Mouse (Mus musculus) fat pad, adult 2 months (tissue): Measurements from ENCODE around the gene Arhgap25.
"Not testable (repeated sequence)": the region's sequence is repeated elsewhere in the genome, so short reads cannot be mapped to it uniquely, and the experiment has no call there.

Experiments used
- DNase-seq: peaks from one replicate; pipeline ENCODE4 v3.0.0-alpha.2; 2011; ENCODE audit warnings: low read depth, low spot score; ENCODE audit errors: extremely low read depth

Gene Arhgap25

DNA sequence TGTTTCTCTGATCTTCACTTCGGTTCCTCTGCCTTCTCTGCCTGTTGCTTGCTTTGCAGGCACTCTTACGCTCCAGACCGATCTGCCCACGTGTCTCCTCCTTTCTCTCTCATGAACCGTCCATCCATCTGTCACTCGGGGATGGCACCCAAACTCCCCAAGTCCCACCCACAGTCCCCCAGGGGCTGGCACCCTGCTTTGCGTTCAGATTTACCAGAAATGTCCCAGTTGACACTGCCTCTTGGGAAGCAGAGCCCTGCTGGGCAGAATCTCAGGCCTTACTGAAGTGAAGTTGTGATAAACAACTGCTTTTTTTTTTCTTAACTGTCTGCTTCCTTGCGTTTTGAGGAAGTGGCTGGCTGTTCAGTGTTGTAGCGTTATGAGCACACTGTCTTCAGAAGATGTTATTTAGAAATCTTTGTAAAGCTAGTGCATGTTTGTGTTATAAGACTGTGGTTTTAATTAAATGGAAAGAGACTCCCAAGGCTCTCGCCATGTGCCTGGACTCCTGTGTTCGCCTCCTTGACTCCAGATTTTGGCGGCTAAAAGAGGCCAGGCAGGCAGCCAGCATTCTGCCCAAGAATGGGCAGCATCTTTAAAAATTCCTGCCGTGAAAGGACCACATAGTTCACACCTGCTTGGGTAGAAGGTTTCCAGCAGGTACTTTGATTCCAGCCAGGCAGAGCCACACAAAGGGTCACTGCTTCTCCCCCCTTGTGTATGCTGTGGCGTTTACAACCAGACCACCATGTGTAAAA is at the start of gene Arhgap25:
TSS of gene Arhgap25 (minus strand) at position 307 of the 758 bp plus-strand sequence.
- no peak for DNase-seq

DNA sequence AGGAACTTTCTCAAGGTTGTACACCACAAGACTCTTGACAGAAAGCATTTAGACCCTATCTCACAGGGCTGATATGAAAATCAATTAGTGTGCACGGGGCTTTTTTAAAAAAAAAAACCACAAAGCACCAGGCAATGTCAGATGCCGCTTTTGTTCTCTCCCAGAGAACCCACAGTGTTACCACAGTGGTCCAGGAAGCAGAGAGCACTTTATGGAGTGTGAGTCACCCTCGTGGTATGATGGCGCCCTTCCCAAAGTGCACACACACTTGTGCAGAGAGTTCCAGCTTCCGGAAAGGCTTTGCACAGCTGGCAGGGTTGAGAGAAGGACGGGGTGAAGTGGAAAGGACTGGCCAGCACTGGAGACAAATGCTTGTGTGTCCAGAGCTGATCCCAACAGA is 49.4 kb upstream of the Arhgap25 start:
- DNase-seq = no peak

DNA sequence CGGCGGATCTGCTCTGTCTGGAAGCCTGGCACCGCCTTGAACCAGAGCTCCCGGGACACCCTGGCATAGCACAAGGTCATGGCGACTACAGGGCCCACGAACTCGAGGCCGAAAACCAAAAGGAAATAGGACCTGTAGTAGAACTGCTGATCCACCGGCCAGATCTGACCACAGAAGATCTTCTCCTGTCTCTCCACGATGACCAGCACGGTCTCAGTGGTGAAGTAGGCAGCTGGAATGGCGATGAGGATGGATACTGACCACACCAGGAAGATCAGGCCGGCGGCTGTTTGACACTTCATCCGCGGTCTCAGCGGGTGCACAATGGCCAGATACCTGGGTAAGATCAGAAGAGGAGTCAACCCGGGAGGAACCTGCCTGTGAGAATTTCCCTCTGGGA is 48.5 kb upstream of the Arhgap25 start:
- no peak for DNase-seq

DNA sequence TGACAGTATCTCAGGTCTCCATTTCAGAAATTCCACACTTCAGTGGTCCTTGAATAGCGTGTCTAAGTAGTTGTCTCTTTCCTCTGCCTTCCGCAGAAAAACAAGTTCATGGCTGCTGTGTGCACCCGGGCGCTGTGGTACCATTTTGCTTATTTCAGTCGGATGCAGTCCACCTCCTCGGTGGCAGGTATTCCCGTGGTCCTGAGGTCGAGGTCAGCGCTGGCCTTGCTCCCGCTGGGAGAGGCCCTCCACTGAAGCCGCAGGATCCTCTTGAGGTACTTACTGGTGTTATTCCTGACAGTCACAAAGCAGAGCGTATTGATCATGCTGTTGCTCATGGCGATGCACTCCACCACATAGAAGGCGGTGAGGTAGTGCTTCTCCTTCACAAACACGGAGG is 48.0 kb upstream of the Arhgap25 start:
- no peak for DNase-seq

DNA sequence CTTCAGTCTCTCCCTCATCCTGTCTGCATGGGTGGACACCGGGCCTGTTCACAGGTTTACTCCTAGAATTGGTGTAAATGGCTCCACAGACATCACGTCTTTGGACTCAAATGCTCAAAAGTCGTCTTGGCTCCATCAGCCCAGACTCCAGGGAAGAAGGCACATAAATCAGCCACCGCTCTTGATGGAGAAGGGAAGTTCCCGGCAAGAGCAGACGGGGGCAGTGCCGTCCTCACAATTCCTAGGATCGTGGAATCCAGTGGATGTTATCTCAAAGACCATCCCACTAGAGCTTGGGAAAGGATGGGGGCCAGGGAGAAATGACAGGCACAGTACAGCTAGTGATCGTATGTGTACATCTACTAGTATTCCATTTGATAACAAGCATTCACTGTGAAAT is 45.2 kb upstream of the Arhgap25 start:
- no peak for DNase-seq

DNA sequence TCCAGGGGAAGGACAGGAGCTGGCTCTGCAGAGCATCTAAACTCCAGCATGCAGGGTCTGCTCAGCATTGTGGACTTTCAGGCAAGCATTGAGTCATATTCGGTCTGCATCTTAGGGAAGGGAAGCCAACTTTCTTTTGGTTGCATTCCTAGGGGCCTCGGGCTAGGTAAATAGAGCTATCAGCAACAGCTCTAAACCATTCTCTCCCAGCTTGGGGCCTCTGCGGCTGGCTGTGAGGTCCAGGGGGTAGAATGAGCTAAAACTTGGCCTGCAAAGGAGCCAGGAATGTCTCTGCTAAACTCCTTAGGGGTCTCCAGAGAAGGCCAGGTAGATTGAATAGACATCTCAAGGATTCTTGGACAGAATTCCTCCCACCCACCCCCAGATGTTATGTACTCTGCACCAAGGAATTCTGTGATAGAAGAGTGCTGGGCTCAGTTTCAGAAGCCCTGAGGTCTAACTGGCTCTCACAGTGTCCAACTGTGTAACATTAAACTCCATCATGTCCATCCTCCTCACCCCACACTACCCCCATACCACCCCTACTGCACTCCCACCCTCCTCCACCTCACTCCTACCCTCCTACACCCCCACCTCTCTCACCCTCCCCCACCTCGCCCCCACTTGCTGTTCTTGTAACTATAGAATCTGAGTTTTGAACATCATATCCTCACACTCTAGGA is 43.7 kb upstream of the Arhgap25 start:
- no peak for DNase-seq

DNA sequence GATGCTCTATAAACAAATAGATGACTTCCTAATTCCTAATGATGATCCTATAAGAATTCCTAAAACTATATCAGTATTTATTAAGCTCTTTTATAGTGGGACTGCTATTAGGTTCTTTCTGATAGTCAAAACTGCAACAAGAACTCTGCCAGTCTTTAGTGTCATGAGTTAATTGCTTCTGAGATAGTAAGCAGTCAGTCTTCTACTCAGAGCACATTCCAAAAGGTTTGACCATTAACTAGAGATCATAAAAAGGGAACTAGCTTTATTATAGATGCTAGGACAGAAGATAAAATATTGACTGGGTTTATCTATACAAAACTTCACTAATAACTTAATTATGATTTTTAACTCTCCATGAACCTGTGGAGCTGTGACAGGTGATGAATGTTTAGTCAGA is 38.8 kb upstream of the Arhgap25 start:
- DNase-seq = not testable (repeated sequence)

DNA sequence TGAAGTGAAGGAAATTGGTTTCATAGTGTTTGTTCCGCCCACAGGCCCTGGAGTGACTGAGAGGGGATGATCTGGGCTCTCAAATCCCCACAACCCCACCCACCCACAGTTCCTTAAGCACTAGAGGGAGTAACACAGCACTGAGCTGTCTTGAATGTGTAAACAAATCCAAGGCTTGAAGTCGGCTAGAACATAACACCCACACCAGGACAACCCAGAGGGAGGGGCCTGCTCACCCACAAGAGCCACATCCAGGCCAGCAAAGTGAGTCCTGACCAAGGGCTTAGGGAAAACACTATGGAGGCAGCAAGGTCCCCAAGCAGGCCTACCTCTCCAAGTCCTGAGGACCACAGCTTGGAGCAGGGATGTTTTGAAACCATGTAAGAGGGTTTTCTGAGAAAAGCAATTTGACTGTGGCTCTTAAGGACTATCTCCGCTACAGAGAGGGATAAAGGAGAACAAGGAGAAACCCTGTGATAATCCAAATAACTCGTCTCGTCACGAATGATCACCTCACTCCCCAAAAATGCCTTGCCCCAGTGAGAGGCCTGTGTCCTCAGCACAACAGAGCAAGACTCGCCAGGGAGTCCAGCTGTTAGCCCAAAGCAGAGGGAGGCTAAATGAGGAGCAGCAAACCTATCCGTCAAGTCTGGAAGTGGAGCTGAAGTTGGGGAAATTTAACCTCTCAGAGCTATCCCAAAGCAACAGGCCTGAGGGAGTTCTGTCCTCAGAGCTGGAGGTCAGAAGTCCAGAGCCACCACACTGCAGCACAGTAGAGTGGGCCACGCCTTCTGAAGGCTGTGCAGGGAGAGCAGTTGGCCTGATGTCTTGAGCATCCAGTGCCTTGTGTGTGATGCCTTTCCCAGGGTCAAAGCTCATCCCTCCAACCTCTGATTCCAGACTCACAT is 34.9 kb upstream of the Arhgap25 start:
- no peak for DNase-seq

DNA sequence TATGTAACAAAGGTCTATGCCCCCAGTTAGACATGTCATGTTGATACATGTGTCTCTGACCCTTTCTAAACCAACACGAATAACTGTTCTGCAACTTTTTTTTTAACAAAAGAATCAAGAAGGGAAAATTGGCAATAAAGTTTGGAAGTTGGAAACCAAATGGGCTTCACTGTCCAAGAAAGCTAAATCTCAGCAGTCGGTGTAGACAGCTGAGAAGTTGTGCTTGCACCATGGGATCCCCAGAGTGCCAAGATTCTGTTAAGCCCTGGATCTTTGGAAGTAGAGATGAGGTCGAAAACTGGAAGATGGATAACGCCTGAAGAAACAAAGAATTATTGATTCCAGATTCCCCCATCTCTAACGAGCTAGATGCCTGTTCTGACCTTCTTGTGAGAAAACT is 32.1 kb upstream of the Arhgap25 start:
- DNase-seq = no peak

DNA sequence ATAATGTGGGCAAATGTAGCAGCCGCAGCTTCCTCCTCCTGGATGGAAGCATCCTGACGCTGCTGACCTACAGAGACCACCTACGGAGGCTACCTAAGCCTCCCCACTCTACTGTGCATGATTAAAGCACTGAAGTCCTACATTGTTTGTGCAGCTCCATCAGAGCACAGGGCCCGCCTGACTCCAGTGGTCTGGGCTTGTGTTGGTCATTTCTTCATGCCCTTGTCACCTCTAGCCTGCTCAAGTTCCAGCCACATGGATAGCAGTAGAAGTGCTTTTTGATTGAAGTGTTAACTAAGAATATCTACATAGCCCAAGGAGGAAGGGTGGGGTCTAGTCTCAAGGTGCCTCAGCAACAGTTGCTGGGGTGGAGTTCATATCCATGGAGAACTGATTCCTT is 31.3 kb upstream of the Arhgap25 start:
- no peak for DNase-seq

DNA sequence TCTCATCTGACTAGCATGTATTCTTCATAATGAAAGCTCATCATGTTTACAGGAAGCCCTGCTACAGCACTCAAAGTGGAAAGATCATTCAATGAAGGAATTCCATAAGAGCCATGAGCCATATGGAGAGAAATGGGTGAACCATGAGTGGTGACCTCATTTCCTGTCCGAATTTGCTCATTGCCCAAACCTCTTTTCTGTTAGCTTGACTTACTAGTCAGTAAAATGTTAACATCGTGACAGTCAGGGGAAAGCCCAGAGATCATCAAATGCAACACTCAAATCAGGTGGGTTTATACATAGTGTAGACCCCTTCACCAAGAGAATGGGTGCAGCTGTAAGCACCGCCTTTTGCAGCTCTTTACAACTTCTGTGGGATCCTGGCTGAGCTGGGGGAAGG is 20.7 kb upstream of the Arhgap25 start:
- DNase-seq = no peak

DNA sequence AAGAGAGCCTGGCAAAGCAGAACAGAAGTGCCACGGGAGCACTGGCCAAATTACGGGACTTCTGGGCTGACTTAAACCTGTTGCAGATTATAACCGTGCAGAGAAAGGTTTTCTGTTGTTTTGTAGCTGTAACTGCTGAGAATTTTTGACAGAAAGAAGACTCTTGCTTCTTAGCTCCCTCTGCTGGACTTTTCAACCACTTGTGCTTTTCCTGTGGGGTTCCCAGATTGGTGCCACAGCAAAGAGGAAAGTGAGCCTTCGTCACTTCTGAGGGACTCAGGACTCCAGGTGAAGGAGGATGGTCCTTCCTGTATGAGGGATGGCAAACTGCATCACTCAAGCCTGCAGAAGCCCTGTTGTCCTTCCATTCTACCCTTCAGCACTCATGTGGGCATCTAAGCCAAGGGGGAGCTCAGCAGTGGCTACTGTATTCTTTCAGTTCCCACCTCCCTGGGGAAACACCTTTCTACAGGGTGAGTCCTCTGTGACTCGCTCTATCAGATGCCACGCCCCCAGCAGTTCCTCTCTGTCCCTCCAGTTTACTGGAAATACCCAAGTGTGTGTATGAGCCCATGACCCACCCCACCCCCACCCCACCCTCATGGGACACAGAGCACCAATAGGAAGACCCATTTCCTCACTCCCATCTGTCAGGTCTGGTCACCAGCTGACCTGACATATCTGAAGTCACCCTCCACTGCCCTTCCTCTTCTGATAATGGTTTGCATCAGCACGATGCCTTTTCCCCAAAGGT is 19.2 kb upstream of the Arhgap25 start:
- no peak for DNase-seq

DNA sequence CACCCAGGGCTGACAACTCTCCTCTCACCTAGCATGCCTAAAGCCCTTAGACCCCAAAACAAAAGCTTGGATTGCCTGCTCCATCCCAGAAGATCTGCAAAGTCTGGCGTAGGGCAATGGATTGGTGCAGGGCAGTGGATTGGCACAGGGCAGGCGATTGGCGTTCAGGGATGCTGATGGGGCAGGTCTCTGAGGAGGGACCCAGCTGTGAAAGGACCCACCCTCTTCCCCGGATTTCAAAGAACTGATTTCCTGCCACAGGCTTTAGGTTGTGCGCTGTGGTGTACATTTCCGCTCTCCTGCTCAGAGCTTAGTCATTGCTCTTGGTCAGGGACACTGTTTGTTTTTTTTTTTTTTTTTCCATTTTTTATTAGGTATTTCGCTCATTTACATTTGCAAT is 14.8 kb upstream of the Arhgap25 start:
- no peak for DNase-seq

DNA sequence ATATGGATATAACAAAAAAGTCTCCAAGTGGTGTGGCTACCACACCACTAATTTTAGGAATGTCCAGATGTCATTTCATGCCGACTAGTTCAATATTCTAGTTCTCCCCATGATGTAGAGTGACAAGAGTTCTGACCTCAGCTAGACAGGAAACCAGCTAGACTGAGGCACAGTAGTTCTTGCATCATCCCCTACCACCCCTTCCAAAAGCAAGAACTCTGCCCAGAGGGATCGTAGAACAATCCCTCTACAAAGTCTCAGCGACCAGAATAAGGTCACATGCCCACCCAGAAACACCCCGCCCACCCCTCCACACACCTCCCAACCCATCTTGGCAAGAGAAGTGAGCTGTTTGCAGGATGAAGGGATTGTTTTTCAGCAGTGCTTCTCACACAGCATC is 14.4 kb upstream of the Arhgap25 start:
- DNase-seq = no peak

DNA sequence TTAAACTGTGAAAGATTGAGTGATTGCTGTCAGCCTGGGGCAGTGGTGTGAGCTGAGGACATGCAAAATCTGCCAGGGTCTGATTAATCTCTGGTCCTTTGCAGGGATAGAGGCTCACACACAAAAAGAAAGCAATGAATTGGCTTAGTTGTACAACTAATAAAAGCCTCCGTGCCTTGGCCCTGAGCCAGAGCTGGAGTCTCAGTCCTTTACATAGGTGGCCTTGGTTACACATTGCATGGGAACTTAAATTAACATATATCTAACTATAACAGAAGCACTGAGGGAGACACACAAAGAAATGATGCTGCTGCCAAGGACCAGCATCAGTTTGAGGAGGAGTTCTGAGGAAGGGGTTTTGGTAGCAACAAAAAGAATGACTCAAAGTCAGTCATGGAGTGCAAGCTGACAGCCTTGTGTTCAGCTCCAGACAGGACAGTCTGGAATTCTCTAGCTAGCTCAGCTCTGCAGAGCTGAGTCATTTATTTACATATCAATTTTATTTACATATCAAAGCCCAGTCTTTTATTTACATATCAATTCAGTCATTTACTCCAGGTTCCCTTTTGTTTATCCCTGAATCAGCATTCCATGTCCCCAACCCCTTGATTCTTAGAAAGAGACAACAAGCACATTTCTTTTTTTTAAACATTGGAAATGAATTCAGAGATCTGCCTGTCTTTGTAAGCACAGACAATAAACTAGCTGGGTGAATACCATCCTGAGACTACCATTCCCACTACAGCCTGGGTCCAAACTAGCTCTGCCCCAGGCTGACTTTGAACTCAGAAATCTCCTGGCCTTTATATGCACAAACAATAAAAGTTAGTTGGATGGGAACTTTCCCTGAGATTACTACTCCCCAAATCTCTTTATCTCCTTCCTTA is 12.5 kb upstream of the Arhgap25 start:
- no peak for DNase-seq

DNA sequence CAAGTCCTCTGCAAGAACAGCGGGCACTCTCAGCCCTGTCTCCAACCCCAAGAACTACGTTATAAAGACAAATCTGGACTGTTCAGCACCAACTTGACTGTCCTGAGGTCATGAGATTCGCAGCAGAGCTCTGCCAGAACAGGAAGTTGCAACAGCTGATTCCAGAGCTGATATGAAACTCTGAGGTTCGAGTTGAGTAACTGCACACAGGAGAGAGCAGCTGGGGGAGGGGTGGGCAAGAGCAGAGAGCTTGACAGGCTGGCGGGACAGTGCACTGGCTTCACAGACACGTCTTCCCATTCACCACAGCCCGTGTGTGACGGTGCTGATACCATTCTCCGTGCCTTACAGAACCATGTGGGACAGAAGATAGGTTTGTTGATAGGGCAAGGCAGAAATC is 9.0 kb upstream of the Arhgap25 start:
- peak; percentile 36 for DNase-seq

DNA sequence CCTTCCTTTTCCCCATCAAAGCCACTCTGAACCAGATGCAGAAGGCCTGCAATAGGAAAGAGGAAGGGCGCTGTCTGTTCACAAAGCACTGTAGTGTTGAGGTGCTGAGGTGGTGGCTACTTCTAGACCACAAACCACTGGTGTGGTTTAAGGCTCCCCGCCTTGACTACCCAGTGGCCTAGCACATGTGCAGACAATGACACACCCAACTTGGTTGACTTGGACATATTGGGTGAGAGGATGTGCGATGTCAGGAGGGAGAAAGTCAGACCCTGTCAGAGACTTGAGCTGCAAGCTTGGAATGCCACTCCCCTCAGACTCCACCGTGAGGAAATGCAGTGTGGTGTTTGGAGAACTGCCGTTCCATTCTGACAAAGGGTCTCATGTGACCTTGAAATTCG is 8.1 kb upstream of the Arhgap25 start:
- DNase-seq = no peak

DNA sequence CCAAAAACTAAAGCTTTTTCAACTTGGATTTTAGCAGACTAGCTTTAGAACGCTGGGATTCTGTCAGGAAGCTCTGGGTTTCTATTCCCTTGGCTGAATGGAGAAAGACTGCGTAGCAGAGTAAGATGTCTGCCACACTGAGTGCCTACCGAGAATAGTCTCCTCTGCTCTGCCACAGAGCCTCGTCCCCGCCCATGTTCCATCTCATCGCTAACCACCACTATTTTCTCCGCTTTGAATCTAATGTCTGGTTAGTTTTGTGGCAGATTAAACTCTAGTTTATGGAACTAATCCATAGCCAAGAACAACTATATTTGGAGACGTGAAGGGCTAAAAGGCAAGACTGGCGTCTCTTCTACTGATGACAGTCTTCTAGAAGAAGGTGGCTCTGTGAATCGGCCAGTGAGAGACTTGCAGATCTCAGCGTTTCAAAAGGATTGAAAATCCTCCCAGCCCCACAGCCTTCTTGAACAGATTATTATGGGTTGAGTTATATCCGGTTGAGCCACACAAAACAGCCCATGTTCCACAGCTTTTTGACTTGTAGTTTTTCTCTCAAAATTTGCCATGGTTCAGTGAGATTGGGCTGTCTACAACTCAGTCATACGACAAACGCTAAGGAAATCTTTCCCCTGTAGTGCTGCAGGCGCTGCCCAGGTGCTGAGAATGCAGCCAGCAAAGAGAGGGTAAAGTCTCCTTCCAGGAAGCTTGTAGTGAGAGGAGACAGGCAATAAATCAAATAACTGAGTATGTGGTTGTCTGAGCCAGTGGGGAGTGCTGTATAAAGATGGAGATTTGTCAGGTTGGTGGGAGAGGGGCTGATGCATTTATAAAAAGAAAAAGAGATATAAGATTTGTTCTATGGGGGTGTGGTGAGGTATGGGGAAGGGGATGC is 5.6 kb upstream of the Arhgap25 start:
- DNase-seq = no peak

DNA sequence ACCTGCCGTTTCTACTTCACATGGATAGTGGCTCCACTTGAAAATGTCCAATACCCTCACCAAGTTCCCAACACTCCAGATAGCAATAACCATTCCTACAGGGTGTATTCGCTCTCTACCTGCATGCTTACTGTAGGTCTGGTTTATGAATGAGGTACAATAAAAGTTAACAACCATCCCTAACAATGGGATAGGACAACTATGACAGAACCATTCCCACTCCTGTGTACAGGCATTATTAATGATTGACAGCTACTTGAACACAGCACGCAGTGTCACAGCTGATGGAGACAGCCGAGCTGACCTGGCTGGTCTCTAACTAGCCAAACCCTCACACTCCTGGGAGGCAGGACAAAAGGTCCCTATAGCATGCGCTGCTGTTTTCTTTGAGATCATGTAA is 4.6 kb upstream of the Arhgap25 start:
- DNase-seq = no peak
